Mouse (Mus musculus): Measurements from ENCODE around the gene Smim23.

Gene Smim23

GRCm38 (mm10) chr11:32780747-32781536 lies 43.5 kb downstream of the Smim23 start:
- no peak for DNase-seq (ENCODE audit: low spot score)

- DNase-seq (ENCODE audit: low spot score) = no peak
These were observed 55.6 kb downstream of the Smim23 start for GRCm38 (mm10) chr11:32768642-32769343.
